Mouse (Mus musculus): ENCODE measurements around the gene Wdr24.

GRCm38 (mm10) chr17:25874721-25875170, 51.3 kb downstream of the Wdr24 start, which contains the start of gene Mettl26:
- TF ChIP-seq POLR2A (IDR thresholded peaks at IDR 0.05; ENCODE audit: insufficient read depth, low read depth, low read length) (no peak), CTCF (IDR thresholded peaks at IDR 0.05; ENCODE audit: insufficient read depth, low read depth, low read length) (no peak)
